In genomic region chr7:105738948-105739347, GRCm38 (mm10) we compare ENCODE assay signal across 9 mouse cellular contexts. TPM values are rescaled to one million over a fixed set of nuclear protein-coding genes. Genes with fewer than 3 reads are reported as not detected.
DNase-seq lines count a peak whose midpoint lies in the region; ATAC-seq and TF ChIP-seq lines count a peak whose summit lies in the region.
"Had no signal": no experiment of that assay in that cellular context is flagged by ENCODE, and none has a peak within 500 bp of the region (broad histone marks: within the 10 kb centered on the region; RNA-seq: fewer than 3 reads in every experiment).

No protein-coding gene starts in this region.

- no peak overlapping the region for H3K9ac ChIP-seq in hindbrain, postnatal 0 days (replicated peaks; ENCODE audit: low read length)
- H3K9ac ChIP-seq in embryonic facial prominence, embryonic 14.5 days (ENCODE audit: low read depth, low read length) = peak overlapping the region; percentile 32; the same call in 1 of the 2 replicates
- peak overlapping the region; percentile 29; the same call in 1 of the 2 replicates for H3K9ac ChIP-seq in limb, embryonic 14.5 days (ENCODE audit: low read depth, low read length, severe bottlenecking)
- no peak overlapping the region for H3K9ac ChIP-seq in midbrain, embryonic 15.5 days

- H3K4me2 ChIP-seq in hindbrain, postnatal 0 days (ENCODE audit: low read depth, low read length) = no peak overlapping the region
- peak overlapping the region; percentile 73 for H3K4me2 ChIP-seq in embryonic facial prominence, embryonic 14.5 days (ENCODE audit: low read depth, low read length)
- peak overlapping the region; percentile 66 for H3K4me2 ChIP-seq in limb, embryonic 14.5 days (replicated peaks; ENCODE audit: low read depth, low read length, severe bottlenecking)
- H3K4me2 ChIP-seq in midbrain, embryonic 15.5 days = peak overlapping the region; percentile 24; the same call in 1 of the 2 replicates

- peak overlapping the region; percentile 26; the same call in 1 of the 2 replicates for H3K4me3 ChIP-seq in hindbrain, embryonic 10.5 days
- no peak overlapping the region for H3K4me3 ChIP-seq in hindbrain, postnatal 0 days (ENCODE audit: low read length)
- peak overlapping the region; percentile 84 for H3K4me3 ChIP-seq in embryonic facial prominence, embryonic 14.5 days (ENCODE audit: low read depth, low read length)
- H3K4me3 ChIP-seq in limb, embryonic 14.5 days (replicated peaks; ENCODE audit: low read length) = 0 out of 2 replicates have a peak overlapping the region, but pooled peaks have one; percentile 86
- no peak overlapping the region for H3K4me3 ChIP-seq in midbrain, embryonic 15.5 days
- no peak overlapping the region for H3K4me3 ChIP-seq in cerebellum, adult 2 months (replicated peaks; ENCODE audit: insufficient read depth, low read depth, low read length)

- no peak for ATAC-seq in hindbrain, postnatal 0 days
- ATAC-seq in embryonic facial prominence, embryonic 14.5 days (ENCODE audit: low read depth) = peak; percentile 72
- ATAC-seq in hematopoietic stem cell, adult 5-6 weeks (replicated peaks in 1 of 2; ENCODE audit: insufficient read depth in 1 of 2, low FRiP score in 2 of 2, low TSS enrichment in 1 of 2, low read depth in 1 of 2, poor library complexity in 2 of 2, severe bottlenecking in 2 of 2) = peak; percentile 71 to 72
- ATAC-seq in limb, embryonic 14.5 days (ENCODE audit: low FRiP score, low read depth) = peak; percentile 69
- ATAC-seq in midbrain, embryonic 15.5 days (replicated peaks) = no peak

- WGBS in hindbrain, embryonic 10.5 days = 29% methylated on average over 3 of the region's 3 CpGs
- 34% methylated on average over 3 of the region's 3 CpGs for WGBS in hindbrain, postnatal 0 days
- WGBS in embryonic facial prominence, embryonic 14.5 days = 24% methylated on average over 3 of the region's 3 CpGs
- 16% methylated on average over 3 of the region's 3 CpGs for WGBS in limb, embryonic 14.5 days
- 36% methylated on average over 3 of the region's 3 CpGs for WGBS in midbrain, embryonic 15.5 days
- 49% methylated on average over 3 of the region's 3 CpGs for WGBS in cerebellum, adult 2 months

- no peak for TF ChIP-seq POLR2A in limb, embryonic 14.5 days (IDR thresholded peaks at IDR 0.05; ENCODE audit: borderline replicate concordance, extremely low read depth, insufficient read depth, insufficient read length)
- no peak; the same call in 1 of the 2 replicates for TF ChIP-seq POLR2A in cerebellum, adult 2 months (IDR thresholded peaks at IDR 0.05; ENCODE audit: borderline replicate concordance, insufficient read depth, low read length)

- no peaks in the 10 kb centered on the region for H3K27me3 ChIP-seq in hindbrain, embryonic 10.5 days (ENCODE audit: insufficient read depth, poor library complexity, severe bottlenecking)
- H3K27me3 ChIP-seq in hindbrain, postnatal 0 days (ENCODE audit: insufficient read depth, low read length) = no peaks in the 10 kb centered on the region
- H3K27me3 ChIP-seq in embryonic facial prominence, embryonic 14.5 days (replicated peaks; ENCODE audit: control insufficient read depth, insufficient read depth, low read length) = no peaks in the 10 kb centered on the region
- no peaks in the 10 kb centered on the region for H3K27me3 ChIP-seq in limb, embryonic 14.5 days (ENCODE audit: control insufficient read depth, insufficient read depth, low read length)
- no peaks in the 10 kb centered on the region for H3K27me3 ChIP-seq in midbrain, embryonic 15.5 days (replicated peaks)
- H3K27me3 ChIP-seq in cerebellum, adult 2 months (ENCODE audit: control insufficient read depth, insufficient read depth, low read length) = no peaks in the 10 kb centered on the region

- no peaks in the 10 kb centered on the region for H3K9me3 ChIP-seq in hindbrain, embryonic 10.5 days
- no peaks in the 10 kb centered on the region for H3K9me3 ChIP-seq in hindbrain, postnatal 0 days (ENCODE audit: low read length)
- no peaks in the 10 kb centered on the region for H3K9me3 ChIP-seq in embryonic facial prominence, embryonic 14.5 days (ENCODE audit: control insufficient read depth, low read length)
- no peaks in the 10 kb centered on the region for H3K9me3 ChIP-seq in limb, embryonic 14.5 days (ENCODE audit: control insufficient read depth, low read length)
- no peaks in the 10 kb centered on the region for H3K9me3 ChIP-seq in midbrain, embryonic 15.5 days

- H3K36me3 ChIP-seq in hindbrain, embryonic 10.5 days = peaks cover 46% of the 10 kb centered on the region
- H3K36me3 ChIP-seq in hindbrain, postnatal 0 days (ENCODE audit: insufficient read depth, low read length) = peaks cover 26% of the 10 kb centered on the region
- peaks cover 43% of the 10 kb centered on the region for H3K36me3 ChIP-seq in embryonic facial prominence, embryonic 14.5 days (ENCODE audit: control insufficient read depth, insufficient read depth, low read length)
- peaks cover 43% of the 10 kb centered on the region for H3K36me3 ChIP-seq in limb, embryonic 14.5 days (ENCODE audit: control insufficient read depth, insufficient read depth, low read length)
- peaks cover 23% of the 10 kb centered on the region; the same call in 1 of the 2 replicates for H3K36me3 ChIP-seq in midbrain, embryonic 15.5 days (replicated peaks)

- peak overlapping the region; percentile 70 for H3K27ac ChIP-seq in hindbrain, embryonic 10.5 days
- no peak overlapping the region for H3K27ac ChIP-seq in hindbrain, postnatal 0 days
- H3K27ac ChIP-seq in embryonic facial prominence, embryonic 14.5 days (replicated peaks; ENCODE audit: low read depth, low read length) = peak overlapping the region; percentile 84
- H3K27ac ChIP-seq in limb, embryonic 14.5 days (replicated peaks; ENCODE audit: low read depth, low read length) = peak overlapping the region; percentile 75
- H3K27ac ChIP-seq in midbrain, embryonic 15.5 days = no peak overlapping the region
- no peak overlapping the region for H3K27ac ChIP-seq in cerebellum, adult 2 months (ENCODE audit: insufficient read depth, low read length)

- DNase-seq in hindbrain, embryonic 10.5 days (ENCODE audit: low spot score) = peak; percentile 51
- no peak for DNase-seq in hindbrain, postnatal 0 days (ENCODE audit: low spot score)
- peak; percentile 94 for DNase-seq in embryonic facial prominence, embryonic 14.5 days (ENCODE audit: low spot score)
- DNase-seq in limb, embryonic 14.5 days (ENCODE audit: low spot score) = peak; percentile 84
- DNase-seq in cerebellum, adult 2 months = no peak
- DNase-seq in cerebellum, adult 8-10 months = no peak

- TF ChIP-seq CTCF in hindbrain, postnatal 0 days (IDR thresholded peaks at IDR 0.05; ENCODE audit: low read depth) = no peak
- TF ChIP-seq CTCF in cerebellum, adult 2 months (IDR thresholded peaks at IDR 0.05; ENCODE audit: borderline replicate concordance, insufficient read depth, low read depth, low read length) = no peak

- peaks cover 53% of the 10 kb centered on the region for H3K4me1 ChIP-seq in hindbrain, embryonic 10.5 days (replicated peaks)
- H3K4me1 ChIP-seq in hindbrain, postnatal 0 days (ENCODE audit: insufficient read depth, low read length) = 0 out of 2 replicates have a peak, but pooled peaks cover 5% of the 10 kb centered on the region
- H3K4me1 ChIP-seq in embryonic facial prominence, embryonic 14.5 days (ENCODE audit: control insufficient read depth, insufficient read depth, low read length) = peaks cover 21% of the 10 kb centered on the region
- H3K4me1 ChIP-seq in limb, embryonic 14.5 days (ENCODE audit: control insufficient read depth, insufficient read depth, low read length) = peaks cover 25% of the 10 kb centered on the region
- H3K4me1 ChIP-seq in midbrain, embryonic 15.5 days = peaks cover 38% of the 10 kb centered on the region
- H3K4me1 ChIP-seq in cerebellum, adult 2 months (ENCODE audit: control insufficient read depth, insufficient read depth, low read length) = no peaks in the 10 kb centered on the region; the same call in 1 of the 2 replicates

RNA-seq across cellular contexts. Expression of gene Rrp8, which starts 1.8 kb away (rescaled TPM):
- polyA plus RNA-seq in hindbrain, embryonic 10.5 days (2016; fragmentation: Nextera tagmentation; extraction: Ambion mirVana) = 33.6 and 36.2 TPM in 2 replicates
- 14.5 TPM in 2 replicates for total RNA-seq in hindbrain, postnatal 0 days (2014; rRNA removed)
- 18.9 and 20.8 TPM in 2 replicates for polyA plus RNA-seq in hindbrain, postnatal 0 days (2015; fragmentation: Nextera tagmentation; extraction: Ambion mirVana)
- polyA plus RNA-seq in embryonic facial prominence, embryonic 14.5 days (2014; fragmentation: Nextera tagmentation; extraction: Ambion mirVana) = 30.9 and 31.2 TPM in 2 replicates
- total RNA-seq in hematopoietic stem cell, adult 5-6 weeks (2017) = 17.5 and 34.8 TPM in 2 replicates
- polyA plus RNA-seq in limb, embryonic 14.5 days (2012; rRNA removed) = 23.9 and 27.6 TPM in 2 replicates
- 31.0 and 34.6 TPM in 2 replicates for polyA plus RNA-seq in limb, embryonic 14.5 days (2014; fragmentation: Nextera tagmentation; extraction: Ambion mirVana)
- polyA plus RNA-seq in midbrain, embryonic 15.5 days (2015; fragmentation: Nextera tagmentation; extraction: Ambion mirVana) = 22.4 and 22.9 TPM in 2 replicates
- polyA plus RNA-seq in cerebellum, adult 2 months (2012; rRNA removed) = 16.2 and 16.4 TPM in 2 replicates

RNA-seq across cellular contexts. Expression of gene Ilk, which starts 2.6 kb away (rescaled TPM):
- 234 and 240 TPM in 2 replicates for polyA plus RNA-seq in hindbrain, embryonic 10.5 days (2016; fragmentation: Nextera tagmentation; extraction: Ambion mirVana)
- 128 and 134 TPM in 2 replicates for total RNA-seq in hindbrain, postnatal 0 days (2014; rRNA removed)
- polyA plus RNA-seq in hindbrain, postnatal 0 days (2015; fragmentation: Nextera tagmentation; extraction: Ambion mirVana) = 159 and 165 TPM in 2 replicates
- polyA plus RNA-seq in embryonic facial prominence, embryonic 14.5 days (2014; fragmentation: Nextera tagmentation; extraction: Ambion mirVana) = 418 and 440 TPM in 2 replicates
- total RNA-seq in hematopoietic stem cell, adult 5-6 weeks (2017) = 92.3 and 101 TPM in 2 replicates
- 317 and 333 TPM in 2 replicates for polyA plus RNA-seq in limb, embryonic 14.5 days (2012; rRNA removed)
- 353 and 358 TPM in 2 replicates for polyA plus RNA-seq in limb, embryonic 14.5 days (2014; fragmentation: Nextera tagmentation; extraction: Ambion mirVana)
- 192 and 207 TPM in 2 replicates for polyA plus RNA-seq in midbrain, embryonic 15.5 days (2015; fragmentation: Nextera tagmentation; extraction: Ambion mirVana)
- polyA plus RNA-seq in cerebellum, adult 2 months (2012; rRNA removed) = 182 and 190 TPM in 2 replicates

RNA-seq across cellular contexts. Expression of gene Taf10, which starts 5.2 kb away (rescaled TPM):
- 177 and 188 TPM in 2 replicates for polyA plus RNA-seq in hindbrain, embryonic 10.5 days (2016; fragmentation: Nextera tagmentation; extraction: Ambion mirVana)
- total RNA-seq in hindbrain, postnatal 0 days (2014; rRNA removed) = 83.8 and 111 TPM in 2 replicates
- polyA plus RNA-seq in hindbrain, postnatal 0 days (2015; fragmentation: Nextera tagmentation; extraction: Ambion mirVana) = 120 and 124 TPM in 2 replicates
- polyA plus RNA-seq in embryonic facial prominence, embryonic 14.5 days (2014; fragmentation: Nextera tagmentation; extraction: Ambion mirVana) = 163 and 166 TPM in 2 replicates
- 132 and 162 TPM in 2 replicates for total RNA-seq in hematopoietic stem cell, adult 5-6 weeks (2017)
- polyA plus RNA-seq in limb, embryonic 14.5 days (2012; rRNA removed) = 251 and 282 TPM in 2 replicates
- 155 and 163 TPM in 2 replicates for polyA plus RNA-seq in limb, embryonic 14.5 days (2014; fragmentation: Nextera tagmentation; extraction: Ambion mirVana)
- polyA plus RNA-seq in midbrain, embryonic 15.5 days (2015; fragmentation: Nextera tagmentation; extraction: Ambion mirVana) = 89.7 and 99.0 TPM in 2 replicates
- polyA plus RNA-seq in cerebellum, adult 2 months (2012; rRNA removed) = 177 and 182 TPM in 2 replicates

RNA-seq across cellular contexts. Expression of gene Tpp1, which starts 13.1 kb away (rescaled TPM):
- polyA plus RNA-seq in hindbrain, embryonic 10.5 days (2016; fragmentation: Nextera tagmentation; extraction: Ambion mirVana) = 57.8 and 59.2 TPM in 2 replicates
- total RNA-seq in hindbrain, postnatal 0 days (2014; rRNA removed) = 64.6 and 74.7 TPM in 2 replicates
- 47.1 and 53.7 TPM in 2 replicates for polyA plus RNA-seq in hindbrain, postnatal 0 days (2015; fragmentation: Nextera tagmentation; extraction: Ambion mirVana)
- polyA plus RNA-seq in embryonic facial prominence, embryonic 14.5 days (2014; fragmentation: Nextera tagmentation; extraction: Ambion mirVana) = 79.6 and 80.6 TPM in 2 replicates
- total RNA-seq in hematopoietic stem cell, adult 5-6 weeks (2017) = 22.1 and 27.4 TPM in 2 replicates
- polyA plus RNA-seq in limb, embryonic 14.5 days (2012; rRNA removed) = 58.5 and 79.8 TPM in 2 replicates
- polyA plus RNA-seq in limb, embryonic 14.5 days (2014; fragmentation: Nextera tagmentation; extraction: Ambion mirVana) = 64.8 and 64.9 TPM in 2 replicates
- polyA plus RNA-seq in midbrain, embryonic 15.5 days (2015; fragmentation: Nextera tagmentation; extraction: Ambion mirVana) = 38.7 and 43.4 TPM in 2 replicates
- polyA plus RNA-seq in cerebellum, adult 2 months (2012; rRNA removed) = 92.1 and 115 TPM in 2 replicates

RNA-seq across cellular contexts. Expression of gene Dchs1, which starts 48.5 kb away (rescaled TPM):
- polyA plus RNA-seq in hindbrain, embryonic 10.5 days (2016; fragmentation: Nextera tagmentation; extraction: Ambion mirVana) = 9.3 and 13.4 TPM in 2 replicates
- 96.9 and 109 TPM in 2 replicates for total RNA-seq in hindbrain, postnatal 0 days (2014; rRNA removed)
- 6.0 and 6.6 TPM in 2 replicates for polyA plus RNA-seq in hindbrain, postnatal 0 days (2015; fragmentation: Nextera tagmentation; extraction: Ambion mirVana)
- polyA plus RNA-seq in embryonic facial prominence, embryonic 14.5 days (2014; fragmentation: Nextera tagmentation; extraction: Ambion mirVana) = 21.2 and 24.1 TPM in 2 replicates
- not detected in 2 replicates for total RNA-seq in hematopoietic stem cell, adult 5-6 weeks (2017)
- 48.6 and 72.0 TPM in 2 replicates for polyA plus RNA-seq in limb, embryonic 14.5 days (2012; rRNA removed)
- 28.5 and 34.7 TPM in 2 replicates for polyA plus RNA-seq in limb, embryonic 14.5 days (2014; fragmentation: Nextera tagmentation; extraction: Ambion mirVana)
- 17.9 and 19.0 TPM in 2 replicates for polyA plus RNA-seq in midbrain, embryonic 15.5 days (2015; fragmentation: Nextera tagmentation; extraction: Ambion mirVana)
- 4.5 and 5.0 TPM in 2 replicates for polyA plus RNA-seq in cerebellum, adult 2 months (2012; rRNA removed)
- total RNA-seq: neutrophil, adult 5-6 weeks had no signal

Comparison
In these comparisons a context has a peak if more than half of its experiments do, and no peak if none do; other contexts are left out.
1. DNase-seq: peak in hindbrain, embryonic 10.5 days (single experiment), embryonic facial prominence, embryonic 14.5 days (single experiment) and limb, embryonic 14.5 days (single experiment); none in hindbrain, postnatal 0 days (single experiment), cerebellum, adult 2 months (0 of 2) and cerebellum, adult 8-10 months (single experiment).
2. H3K27ac ChIP-seq: peak in hindbrain, embryonic 10.5 days (single experiment), embryonic facial prominence, embryonic 14.5 days (single experiment) and limb, embryonic 14.5 days (single experiment); none in hindbrain, postnatal 0 days (single experiment), midbrain, embryonic 15.5 days (single experiment) and cerebellum, adult 2 months (single experiment).
3. H3K4me3 ChIP-seq: peak in hindbrain, embryonic 10.5 days (single experiment), embryonic facial prominence, embryonic 14.5 days (single experiment) and limb, embryonic 14.5 days (single experiment); none in hindbrain, postnatal 0 days (single experiment), midbrain, embryonic 15.5 days (single experiment) and cerebellum, adult 2 months (single experiment).
4. ATAC-seq: peak in embryonic facial prominence, embryonic 14.5 days (single experiment), hematopoietic stem cell, adult 5-6 weeks (2 of 2) and limb, embryonic 14.5 days (single experiment); none in hindbrain, postnatal 0 days (single experiment) and midbrain, embryonic 15.5 days (single experiment).
5. H3K9ac ChIP-seq: peak in embryonic facial prominence, embryonic 14.5 days (single experiment) and limb, embryonic 14.5 days (single experiment); none in hindbrain, postnatal 0 days (single experiment) and midbrain, embryonic 15.5 days (single experiment).